Mouse (Mus musculus): Measurements from ENCODE around the gene Dok1.

- no peak for TF ChIP-seq POLR2A (IDR thresholded peaks at IDR 0.05; ENCODE audit: control insufficient read depth, extremely low read depth, insufficient read depth, low read length, poor library complexity)
- no peak for TF ChIP-seq CTCF (IDR thresholded peaks at IDR 0.05; ENCODE audit: borderline replicate concordance, control insufficient read depth, extremely low read depth, insufficient read depth, low read length, poor library complexity)
Observed at GRCm38 (mm10) chr6:83005444-83006011, 27.7 kb downstream of the Dok1 start.

Data from thymus, adult 2 months (tissue).